Mouse (Mus musculus): ENCODE measurements around the gene Gm21887.
"Not testable (repeated sequence)": the region's sequence is repeated elsewhere in the genome, so short reads cannot be mapped to it uniquely, and the experiment has no call there.

The Gm21887 gene

DNA sequence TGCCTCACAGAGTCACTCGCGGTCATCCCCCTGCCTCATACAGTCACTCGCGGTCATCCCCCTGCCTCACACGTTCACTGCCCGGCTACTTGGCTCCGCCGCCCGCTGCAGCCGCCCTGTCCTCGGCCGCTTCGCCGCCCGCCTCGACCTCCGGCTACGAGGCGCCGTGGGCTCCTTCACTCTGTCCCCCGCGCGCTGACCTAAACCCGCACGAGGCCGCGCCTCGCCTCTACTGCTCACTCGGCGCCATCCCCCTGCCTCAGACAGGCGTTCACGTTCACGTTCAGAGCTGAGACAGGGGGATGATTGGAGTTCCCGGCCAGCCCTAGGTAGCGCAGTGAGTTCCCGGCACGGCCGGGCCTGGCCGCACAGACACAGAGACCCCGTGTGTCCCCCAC, 12.0 kb upstream of the Gm21887 start:
- DNase-seq (ENCODE audit: low spot score in 2 of 2): peak in 1 of 2 experiments; percentile 73

DNA sequence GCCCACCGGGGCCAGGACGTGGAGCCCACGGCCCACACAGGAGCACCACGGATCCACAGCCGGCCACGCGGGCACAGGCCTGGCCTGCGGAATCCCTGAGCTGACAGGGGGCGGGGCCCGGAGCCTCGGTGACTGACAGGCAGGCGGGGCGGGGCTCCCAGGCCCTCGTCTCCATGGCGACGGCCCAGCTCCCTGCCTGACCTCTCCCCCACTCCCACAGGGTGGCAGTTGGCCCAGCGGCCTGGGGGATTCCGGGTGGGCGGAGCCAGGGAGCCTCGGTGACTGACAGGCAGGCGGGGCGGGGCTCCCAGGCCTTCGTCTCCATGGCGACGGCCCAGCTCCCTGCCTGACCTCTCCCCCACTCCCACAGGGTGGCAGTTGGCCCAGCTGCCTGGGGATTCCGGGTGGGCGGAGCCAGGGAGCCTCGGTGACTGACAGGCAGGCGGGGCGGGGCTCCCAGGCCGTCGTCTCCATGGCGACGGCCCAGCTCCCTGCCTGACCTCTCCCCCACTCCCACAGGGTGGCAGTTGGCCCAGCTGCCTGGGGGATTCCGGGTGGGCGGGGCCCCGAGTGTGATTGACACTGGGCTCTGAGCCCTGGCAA, 11.5 kb upstream of the Gm21887 start:
- DNase-seq (ENCODE audit: low spot score in 2 of 2): peak; percentile 99 to 100

DNA sequence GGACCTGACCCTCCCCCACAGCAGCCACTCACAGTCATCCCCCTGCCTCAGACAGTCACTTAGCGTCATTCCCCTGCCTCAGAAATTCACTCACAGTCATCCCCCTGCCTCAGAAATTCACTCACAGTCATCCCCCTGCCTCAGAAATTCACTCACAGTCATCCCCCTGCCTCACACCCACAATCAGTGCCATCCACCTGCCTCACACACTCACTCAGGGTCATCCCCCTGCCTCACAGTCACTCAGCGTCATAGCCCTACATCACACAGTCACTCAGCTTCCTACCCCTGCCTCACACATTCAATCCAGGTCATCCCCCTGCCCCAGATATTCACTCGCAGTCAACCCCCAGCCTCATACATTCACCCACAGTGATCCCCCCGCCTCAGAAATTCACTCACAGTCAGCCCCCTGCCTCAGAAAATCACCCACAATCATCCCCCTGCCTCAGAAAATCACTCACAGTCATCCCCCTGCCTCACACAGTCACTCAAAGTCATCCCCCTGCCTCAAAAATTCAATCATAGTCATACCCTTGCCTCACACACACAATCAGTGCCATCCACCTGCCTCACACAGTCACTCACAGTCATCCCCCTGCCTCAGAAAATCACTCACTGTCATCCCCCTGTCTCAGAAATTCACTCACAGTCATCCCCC, 10.8 kb upstream of the Gm21887 start:
- not testable (repeated sequence) for DNase-seq (ENCODE audit: low spot score in 2 of 2)

GRCm38 (mm10) chrX:169999226-169999883, 10.1 kb upstream of the Gm21887 start:
- DNase-seq (ENCODE audit: low spot score in 2 of 2): peak; percentile 53 to 56

GRCm38 (mm10) chrX:169999912-170000641, 9.4 kb upstream of the Gm21887 start:
- peak in 1 of 2 experiments; percentile 37 for DNase-seq (ENCODE audit: low spot score in 2 of 2)

DNA sequence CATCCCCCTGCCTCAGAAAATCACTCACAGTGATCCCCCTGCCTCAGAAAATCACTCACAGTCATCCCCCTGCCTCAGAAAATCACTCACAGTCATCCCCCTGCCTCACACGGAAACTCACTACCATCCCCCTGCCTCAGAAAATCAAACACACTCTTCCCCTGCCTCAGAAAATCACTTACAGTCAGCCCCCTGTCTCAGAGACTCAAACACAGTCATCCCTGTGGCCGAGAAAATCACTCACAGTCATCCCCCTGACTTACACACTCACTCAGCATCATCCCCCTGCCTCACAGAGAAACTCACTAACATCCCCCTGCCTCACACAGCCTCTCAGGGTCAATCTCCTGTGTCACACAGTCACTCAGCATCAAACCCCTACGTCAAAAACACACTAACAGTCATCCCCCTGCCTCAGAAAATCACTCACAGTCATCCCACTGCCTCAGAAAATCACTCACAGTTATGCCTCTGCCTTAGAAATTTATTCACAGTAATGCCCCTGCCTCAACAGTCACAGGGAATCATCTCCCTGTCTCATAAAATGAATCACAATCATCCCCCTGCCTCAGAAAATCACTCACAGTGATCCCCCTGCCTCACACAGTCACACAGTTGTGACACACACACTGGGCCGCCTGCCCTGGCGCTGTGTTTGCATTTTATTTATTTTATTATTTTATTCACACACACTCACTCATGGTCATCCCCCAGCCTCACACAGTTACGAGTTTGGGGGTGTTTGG, 8.6 kb upstream of the Gm21887 start:
- DNase-seq (ENCODE audit: low spot score in 2 of 2): not testable (repeated sequence)

GRCm38 (mm10) chrX:170001388-170001695, 8.1 kb upstream of the Gm21887 start:
- DNase-seq (ENCODE audit: low spot score in 2 of 2): not testable (repeated sequence)

- DNase-seq (ENCODE audit: low spot score in 2 of 2): peak in 1 of 2 experiments; percentile 29
Measured at GRCm38 (mm10) chrX:170002510-170003197, 6.8 kb upstream of the Gm21887 start.

DNA sequence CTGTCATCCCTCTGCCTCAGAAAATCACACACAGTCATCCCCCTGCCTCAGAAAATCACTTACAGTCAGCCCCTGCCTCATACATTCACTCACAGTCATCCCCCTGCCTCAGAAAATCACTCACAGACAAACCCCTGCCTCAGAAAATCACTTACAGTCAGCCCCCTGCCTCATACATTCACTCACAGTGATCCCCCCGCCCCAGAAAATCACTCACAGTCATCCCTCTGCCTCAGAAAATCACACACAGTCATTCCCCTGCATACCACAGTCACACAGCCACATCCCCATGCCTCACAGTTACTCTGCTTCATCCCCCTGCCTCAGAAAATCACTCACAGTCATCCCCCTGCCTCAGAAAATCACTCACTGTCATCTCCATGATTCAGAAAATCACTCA, 5.9 kb upstream of the Gm21887 start:
- DNase-seq (ENCODE audit: low spot score in 2 of 2): not testable (repeated sequence)

DNA sequence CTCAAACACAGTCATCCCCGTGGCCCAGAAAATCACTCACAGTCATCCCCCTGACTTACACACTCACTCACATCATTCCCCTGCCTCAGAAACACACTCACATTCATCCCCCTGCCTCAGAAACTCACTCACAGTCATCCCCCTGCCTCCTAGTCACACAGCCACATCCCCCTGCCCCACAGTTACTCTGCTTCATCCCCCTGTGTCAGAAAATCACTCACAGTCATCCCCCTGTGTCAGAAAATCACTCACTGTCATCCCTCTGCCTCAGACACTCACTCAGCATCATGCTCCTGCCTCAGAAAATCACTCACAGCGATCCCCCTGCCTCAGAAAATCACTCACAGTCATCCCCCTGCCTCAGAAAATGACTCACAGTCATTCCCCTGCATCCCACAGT, 5.2 kb upstream of the Gm21887 start:
- DNase-seq (ENCODE audit: low spot score in 2 of 2): peak in 1 of 2 experiments; percentile 19

- peak in 1 of 2 experiments; percentile 18 for DNase-seq (ENCODE audit: low spot score in 2 of 2)
Measured at GRCm38 (mm10) chrX:170004793-170005192, 4.7 kb upstream of the Gm21887 start.

DNA sequence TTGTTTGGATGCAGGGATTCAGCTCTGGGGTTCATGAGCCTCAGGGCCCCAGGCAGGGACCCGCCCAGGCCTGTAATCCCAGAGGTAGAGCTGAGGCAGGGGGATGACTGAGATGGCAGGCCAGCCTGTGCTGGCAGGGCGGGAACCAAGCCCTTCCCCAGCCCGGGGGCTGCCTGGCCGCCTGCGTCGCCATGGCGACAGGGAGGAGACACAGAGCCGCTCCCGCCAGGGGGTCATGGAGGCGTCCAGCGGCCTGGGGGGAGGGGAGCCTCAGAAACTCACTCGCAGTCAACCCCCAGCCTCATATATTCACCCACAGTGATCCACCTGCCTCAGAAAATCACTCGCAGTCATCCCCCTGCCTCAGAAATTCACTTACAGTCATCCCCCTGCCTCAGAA, 4.3 kb upstream of the Gm21887 start:
- DNase-seq (ENCODE audit: low spot score in 2 of 2): peak; percentile 35 to 42

- DNase-seq (ENCODE audit: low spot score in 2 of 2): not testable (repeated sequence)
Measured at GRCm38 (mm10) chrX:170005695-170006297, 3.7 kb upstream of the Gm21887 start.

- not testable (repeated sequence) for DNase-seq (ENCODE audit: low spot score in 2 of 2)
Measured at GRCm38 (mm10) chrX:170006694-170007247, 2.7 kb upstream of the Gm21887 start.

DNA sequence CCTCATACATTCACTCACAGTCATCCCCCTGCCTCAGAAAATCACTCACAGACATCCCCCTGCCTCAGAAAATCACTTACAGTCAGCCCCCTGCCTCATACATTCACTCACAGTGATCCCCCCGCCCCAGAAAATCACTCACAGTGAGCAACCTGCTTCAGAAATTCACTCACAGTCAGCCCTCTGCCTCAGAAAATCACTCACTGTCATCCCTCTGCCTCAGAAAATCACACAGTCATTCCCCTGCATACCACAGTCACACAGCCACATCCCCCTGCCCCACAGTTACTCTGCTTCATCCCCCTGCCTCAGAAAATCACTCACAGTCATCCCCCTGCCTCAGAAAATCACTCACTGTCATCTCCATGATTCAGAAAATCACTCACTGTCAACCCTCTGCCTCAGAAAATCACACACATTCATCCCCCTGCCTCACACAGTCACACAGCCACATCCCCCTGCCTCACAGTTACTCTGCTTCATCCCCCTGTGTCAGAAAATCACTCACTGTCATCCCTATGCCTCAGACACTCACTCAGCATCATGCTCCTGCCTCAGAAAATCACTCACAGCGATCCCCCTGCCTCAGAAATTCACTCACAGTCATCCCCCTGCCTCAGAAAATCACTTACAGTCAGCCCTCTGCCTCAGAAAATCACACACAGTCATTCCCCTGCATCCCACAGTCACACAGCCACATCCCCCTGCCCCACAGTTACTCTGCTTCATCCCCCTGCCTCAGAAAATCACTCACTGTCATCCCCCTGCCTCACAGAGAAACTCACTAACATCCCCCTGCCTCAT, 1.9 kb upstream of the Gm21887 start:
- DNase-seq (ENCODE audit: low spot score in 2 of 2): peak in 1 of 2 experiments; percentile 22

GRCm38 (mm10) chrX:170008179-170008467, 1.3 kb upstream of the Gm21887 start:
- not testable (repeated sequence) for DNase-seq (ENCODE audit: low spot score in 2 of 2)

- DNase-seq (ENCODE audit: low spot score in 2 of 2): peak; percentile 46 to 72
Measured at GRCm38 (mm10) chrX:170008584-170008983, 875 bp upstream of the Gm21887 start.

DNA sequence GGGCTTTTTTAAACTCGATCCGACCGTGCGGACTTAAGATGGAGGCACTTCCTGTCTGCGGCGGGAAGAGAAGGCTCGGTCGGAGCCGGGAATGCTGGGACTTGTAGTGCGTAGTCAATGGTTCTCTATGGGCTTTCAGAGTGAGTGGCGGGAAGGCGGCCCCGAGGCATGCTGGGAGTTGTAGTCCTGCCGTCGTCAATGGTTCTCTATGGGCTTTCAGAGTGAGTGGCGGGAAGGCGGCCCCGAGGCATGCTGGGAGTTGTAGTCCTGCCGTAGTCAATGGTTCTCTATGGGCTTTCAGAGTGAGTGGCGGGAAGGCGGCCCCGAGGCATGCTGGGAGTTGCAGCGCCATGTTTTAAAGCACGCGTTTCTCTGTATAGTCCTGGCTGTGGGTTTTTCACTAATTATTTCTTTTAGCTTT, 352 bp downstream of the Gm21887 start:
- DNase-seq (ENCODE audit: low spot score in 2 of 2): peak; percentile 100

Measured in spleen, postnatal 10 days (tissue).